ENCODE assay signal across 13 mouse cellular contexts in the genomic region with DNA sequence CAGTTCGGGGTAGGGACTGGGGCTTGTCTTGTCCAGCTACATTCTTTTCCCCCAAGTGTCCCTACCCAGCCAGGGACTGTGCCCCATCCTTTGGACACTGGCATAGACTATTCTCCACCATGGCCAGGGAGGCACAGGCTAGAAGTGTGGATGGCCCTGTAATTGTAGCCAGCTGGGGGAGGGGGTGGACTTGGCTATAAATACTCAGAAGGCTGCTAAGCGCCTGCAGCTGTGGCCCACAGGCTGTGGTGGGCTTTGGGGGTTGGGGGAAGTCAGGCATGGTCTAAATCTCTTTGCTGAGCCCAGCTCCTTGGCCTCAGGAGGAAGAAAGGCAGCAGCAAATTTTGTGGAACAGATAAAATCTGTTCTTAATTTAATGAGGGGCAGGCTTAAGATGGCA. TPM values are rescaled to one million over a fixed set of nuclear protein-coding genes. Genes with fewer than 3 reads are reported as not detected.
DNase-seq lines count a peak whose midpoint lies in the region; ATAC-seq and TF ChIP-seq lines count a peak whose summit lies in the region.
"Had no signal": no experiment of that assay in that cellular context is flagged by ENCODE, and none has a peak within 500 bp of the region (broad histone marks: within the 10 kb centered on the region; RNA-seq: fewer than 3 reads in every experiment).

No protein-coding gene starts in this region.

- ATAC-seq in embryonic facial prominence, embryonic 14.5 days (ENCODE audit: low read depth), result no peak
- ATAC-seq in midbrain, postnatal 0 days (ENCODE audit: low FRiP score), result no peak
- ATAC-seq in megakaryocyte progenitor cell, adult 5-6 weeks (replicated peaks; ENCODE audit: poor library complexity), result no peak

- H3K27me3 ChIP-seq in kidney, adult 2 months (replicated peaks; ENCODE audit: control insufficient read depth, insufficient read depth, low read length), result no peaks in the 10 kb centered on the region
- H3K27me3 ChIP-seq in embryonic facial prominence, embryonic 14.5 days (replicated peaks; ENCODE audit: control insufficient read depth, insufficient read depth, low read length), result 0 out of 2 replicates have a peak, but pooled peaks cover 4% of the 10 kb centered on the region
- no peaks in the 10 kb centered on the region for H3K27me3 ChIP-seq in midbrain, postnatal 0 days (ENCODE audit: insufficient read depth, low read length)

- TF ChIP-seq POLR2A in kidney, adult 2 months (IDR thresholded peaks at IDR 0.05; ENCODE audit: low read depth, low read length), result no peak

- H3K4me2 ChIP-seq in embryonic facial prominence, embryonic 14.5 days (ENCODE audit: low read depth, low read length), result no peak overlapping the region
- no peak overlapping the region for H3K4me2 ChIP-seq in midbrain, postnatal 0 days (ENCODE audit: low read depth, low read length, poor library complexity, severe bottlenecking)
- H3K4me2 ChIP-seq: liver, embryonic 15.5 days had no signal

- no peaks in the 10 kb centered on the region for H3K9me3 ChIP-seq in embryonic facial prominence, embryonic 14.5 days (ENCODE audit: control insufficient read depth, low read length)
- H3K9me3 ChIP-seq in midbrain, postnatal 0 days (ENCODE audit: low read length), result no peaks in the 10 kb centered on the region
- H3K9me3 ChIP-seq: liver, embryonic 15.5 days had no signal

- H3K9ac ChIP-seq in embryonic facial prominence, embryonic 14.5 days (ENCODE audit: low read depth, low read length), result no peak overlapping the region
- no peak overlapping the region for H3K9ac ChIP-seq in midbrain, postnatal 0 days (replicated peaks; ENCODE audit: low read length, poor library complexity, severe bottlenecking)
- H3K9ac ChIP-seq: liver, embryonic 15.5 days had no signal

- peak overlapping the region; percentile 7 for H3K27ac ChIP-seq in kidney, adult 2 months (ENCODE audit: insufficient read depth, low read depth, low read length)
- H3K27ac ChIP-seq in embryonic facial prominence, embryonic 14.5 days (replicated peaks; ENCODE audit: low read depth, low read length), result peak overlapping the region; percentile 61; the same call in 1 of the 2 replicates
- no peak overlapping the region for H3K27ac ChIP-seq in midbrain, postnatal 0 days (ENCODE audit: low read depth, low read length)
- H3K27ac ChIP-seq: liver, embryonic 15.5 days had no signal

- H3K36me3 ChIP-seq in kidney, adult 2 months (ENCODE audit: control insufficient read depth, insufficient read depth, low read length), result no peaks in the 10 kb centered on the region
- H3K36me3 ChIP-seq in embryonic facial prominence, embryonic 14.5 days (ENCODE audit: control insufficient read depth, insufficient read depth, low read length), result no peaks in the 10 kb centered on the region
- H3K36me3 ChIP-seq in midbrain, postnatal 0 days (ENCODE audit: insufficient read depth, low read length), result peaks cover 4% of the 10 kb centered on the region; the same call in 1 of the 2 replicates
- H3K36me3 ChIP-seq: liver, embryonic 15.5 days had no signal

- peaks cover 3% of the 10 kb centered on the region; the same call in 1 of the 2 replicates for H3K4me1 ChIP-seq in kidney, adult 2 months (ENCODE audit: control insufficient read depth, insufficient read depth, low read length)
- H3K4me1 ChIP-seq in embryonic facial prominence, embryonic 14.5 days (ENCODE audit: control insufficient read depth, insufficient read depth, low read length), result peaks cover 47% of the 10 kb centered on the region
- peaks cover 23% of the 10 kb centered on the region for H3K4me1 ChIP-seq in midbrain, postnatal 0 days (ENCODE audit: insufficient read depth, low read length)

- no peak overlapping the region for H3K4me3 ChIP-seq in kidney, adult 2 months (ENCODE audit: insufficient read depth, low read depth, low read length)
- H3K4me3 ChIP-seq in embryonic facial prominence, embryonic 14.5 days (ENCODE audit: low read depth, low read length), result no peak overlapping the region
- H3K4me3 ChIP-seq in midbrain, postnatal 0 days (ENCODE audit: low read depth, low read length), result no peak overlapping the region
- H3K4me3 ChIP-seq: liver, embryonic 15.5 days had no signal

- DNase-seq in kidney, adult 2 months, result no peak
- no peak for DNase-seq in kidney, adult 8-10 months
- peak; percentile 81 for DNase-seq in embryo, embryonic 11 days
- DNase-seq in embryonic facial prominence, embryonic 14.5 days (ENCODE audit: low spot score), result peak; percentile 77
- DNase-seq in midbrain, postnatal 0 days (ENCODE audit: low spot score), result peak; percentile 50
- no peak for DNase-seq in thymus, postnatal 14 days
- DNase-seq in ovary, adult 18-20 months (ENCODE audit: low spot score), result no peak
- DNase-seq: heart, postnatal 10 days; layer of hippocampus, adult 9-11 months; thymus, postnatal 4 days had no signal

- TF ChIP-seq CTCF in kidney, adult 2 months (conservative IDR thresholded peaks at IDR 0.05; ENCODE audit: insufficient read depth, insufficient read length, low read depth, low read length), result no peak
- TF ChIP-seq CTCF in midbrain, postnatal 0 days (IDR thresholded peaks at IDR 0.05), result no peak

- WGBS in kidney, adult 2 months, result 55% methylated on average over 2 of the region's 2 CpGs
- WGBS in embryonic facial prominence, embryonic 14.5 days, result 32% methylated on average over 2 of the region's 2 CpGs
- WGBS in midbrain, postnatal 0 days, result 67% methylated on average over 2 of the region's 2 CpGs

RNA-seq across cellular contexts. Expression of gene Enho, which starts 4.2 kb away (rescaled TPM):
- 9.3 and 9.9 TPM in 2 replicates for polyA plus RNA-seq in kidney, adult 2 months (2012; rRNA removed)
- 22.7 and 26.0 TPM in 2 replicates for polyA plus RNA-seq in embryonic facial prominence, embryonic 14.5 days (2014; fragmentation: Nextera tagmentation; extraction: Ambion mirVana)
- 167 and 217 TPM in 2 replicates for total RNA-seq in midbrain, postnatal 0 days (2014; rRNA removed)
- 146 and 157 TPM in 2 replicates for polyA plus RNA-seq in midbrain, postnatal 0 days (2015; fragmentation: Nextera tagmentation; extraction: Ambion mirVana)
- not detected in 2 replicates for total RNA-seq in megakaryocyte progenitor cell, adult 5-6 weeks (2015)
- total RNA-seq in megakaryocyte progenitor cell, adult 5-6 weeks (2017), result not detected in 2 replicates
- total RNA-seq: common myeloid progenitor, adult 5-6 weeks had no signal

Comparison
In these comparisons a context has a peak if more than half of its experiments do, and no peak if none do; other contexts are left out.
1. DNase-seq: peak in embryo, embryonic 11 days (single experiment), embryonic facial prominence, embryonic 14.5 days (single experiment) and midbrain, postnatal 0 days (single experiment); none in kidney, adult 2 months (single experiment), kidney, adult 8-10 months (0 of 2), thymus, postnatal 14 days (single experiment) and ovary, adult 18-20 months (single experiment).